Mouse (Mus musculus) heart, embryonic 14.5 days (tissue): ENCODE results near the gene Gdpd2. TPM values are rescaled to one million over a fixed set of nuclear protein-coding genes. Genes with fewer than 3 reads are reported as not detected.

Experiments
- ATAC-seq: fragments of 200-750 bp; cut with Nextera tagmentation; 2 replicates; pipeline ENCODE4 v1.8.0; 2017; ENCODE audit warnings: low read depth, moderate TSS enrichment; ENCODE audit not compliant: insufficient number of reproducible peaks, insufficient read depth, low FRiP score
- H3K27ac ChIP-seq, 2 experiments: fragments of 200-500 bp in 1 of 2; fragments of 300-500 bp in 1 of 2; sonication (generic) in 1 of 2; replicated peaks in 1 of 2; 2 replicates each; pipeline ENCODE4 v1.5.1; 2012 to 2014; ENCODE audit warnings: low read depth in 2 of 2, low read length in 2 of 2, control low read depth in 1 of 2, mild to moderate bottlenecking in 1 of 2, mixed read lengths in 1 of 2; ENCODE audit not compliant: control insufficient read depth in 1 of 2, insufficient read depth in 1 of 2
- H3K27me3 ChIP-seq: fragments of 300-500 bp; sonication (generic); 2 replicates; pipeline ENCODE4 v1.6.1; 2014; ENCODE audit warnings: mild to moderate bottlenecking, low read length, control low read depth; ENCODE audit not compliant: control insufficient read depth, insufficient read depth
- H3K36me3 ChIP-seq: fragments of 300-500 bp; sonication (generic); 2 replicates; pipeline ENCODE4 v1.6.1; 2014; ENCODE audit warnings: mild to moderate bottlenecking, control low read depth, low read length, mixed read lengths; ENCODE audit not compliant: control insufficient read depth, insufficient read depth
- H3K4me1 ChIP-seq, 2 experiments: fragments of 200-500 bp in 1 of 2; fragments of 300-500 bp in 1 of 2; sonication (generic) in 1 of 2; 2 replicates each; pipeline ENCODE4 v1.6.1; 2012 to 2014; ENCODE audit warnings: low read length in 2 of 2, control low read depth in 1 of 2, mixed read lengths in 1 of 2; ENCODE audit not compliant: control insufficient read depth in 2 of 2, insufficient read depth in 2 of 2
- H3K4me2 ChIP-seq: fragments of 300-500 bp; sonication (generic); 2 replicates; pipeline ENCODE4 v1.6.1; 2014; ENCODE audit warnings: mild to moderate bottlenecking, low read length
- H3K4me3 ChIP-seq, 2 experiments: fragments of 200-500 bp in 1 of 2; fragments of 300-500 bp in 1 of 2; sonication (generic) in 1 of 2; 2 replicates each; pipeline ENCODE4 v1.5.1; 2012 to 2014; ENCODE audit warnings: low read length in 2 of 2, mild to moderate bottlenecking in 2 of 2, control low read depth in 1 of 2, low read depth in 1 of 2, moderate library complexity in 1 of 2; ENCODE audit not compliant: control insufficient read depth in 1 of 2, insufficient read depth in 1 of 2
- H3K9ac ChIP-seq: fragments of 300-500 bp; sonication (generic); 2 replicates; pipeline ENCODE4 v1.6.1; 2014; ENCODE audit warnings: mild to moderate bottlenecking, low read length
- H3K9me3 ChIP-seq: fragments of 300-500 bp; sonication (generic); 2 replicates; pipeline ENCODE4 v1.6.1; 2016; ENCODE audit warnings: low read length, control low read depth; ENCODE audit not compliant: control insufficient read depth
- WGBS: fragments of 180-500 bp; shearing (Covaris S2); extraction: QIAGEN DNeasy Blood & Tissue Kit; methylation state at CpG from one replicate; pipeline ENCODE4 v1.1.7; 2014; 5-methylcytosine and 5-hydroxymethylcytosine counted together
- polyA plus RNA-seq: library from polyadenylated mRNA; unstranded; fragments of >200 nt; fragmentation: Nextera tagmentation; extraction: Ambion mirVana; gene quantifications from 2 replicates; pipeline ENCODE4 v1.2.1, GENCODE M21; 2014

Gdpd2 gene
- polyA plus RNA-seq, 1 experiment from 2014 or later, result 0.62 TPM

- H3K36me3 ChIP-seq, result no peaks in the 10 kb centered on the region
- no peaks in the 10 kb centered on the region for H3K27me3 ChIP-seq
- peak; percentile 84 for ATAC-seq
- peak overlapping the region; percentile 68 for H3K4me2 ChIP-seq
- H3K4me3 ChIP-seq, result peak overlapping the region; percentile 60 to 64
- WGBS, result 26% methylated on average over 38 of the region's 49 CpGs
- no peaks in the 10 kb centered on the region for H3K9me3 ChIP-seq
- H3K4me1 ChIP-seq, result no peaks in the 10 kb centered on the region; a peak in 3 of 4 replicates
- H3K27ac ChIP-seq, result peak overlapping the region; percentile 67 to 83
- peak overlapping the region; percentile 74 for H3K9ac ChIP-seq
Measured at GRCm38 (mm10) chrX:100776985-100777654, 47.4 kb downstream of the Gdpd2 start.

DNA sequence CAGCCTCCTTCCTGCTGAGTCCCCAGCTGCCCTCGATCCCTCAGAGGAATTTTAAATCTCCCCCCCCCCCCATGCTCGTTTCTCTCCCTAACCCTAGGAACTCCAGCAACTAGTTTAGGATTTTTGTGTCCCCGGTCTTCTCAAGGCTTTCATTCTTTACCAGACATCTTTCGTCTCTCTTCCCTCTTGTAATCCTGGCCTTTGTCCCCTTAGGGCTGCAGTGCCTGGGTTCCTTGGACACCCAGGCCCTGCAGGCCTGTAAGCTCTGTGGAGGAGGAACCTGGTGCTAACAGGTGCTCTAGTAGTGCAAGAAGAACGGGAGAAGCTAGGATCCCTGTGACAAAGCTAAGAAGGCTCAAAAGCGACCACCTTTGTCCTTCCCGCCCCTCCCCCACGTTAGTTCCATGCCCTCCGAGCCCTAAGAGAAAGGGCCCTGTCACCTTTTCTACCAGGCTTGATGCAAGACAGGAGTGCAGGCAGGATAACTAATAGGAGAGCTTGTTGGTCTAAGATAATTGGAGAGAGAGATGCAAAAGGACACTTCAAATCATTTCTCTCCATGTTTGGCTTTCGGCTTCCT is 48.1 kb downstream of the Gdpd2 start:
- H3K9ac ChIP-seq, result peak overlapping the region; percentile 74
- no peaks in the 10 kb centered on the region; a peak in 3 of 4 replicates for H3K4me1 ChIP-seq
- no peaks in the 10 kb centered on the region for H3K9me3 ChIP-seq
- no peaks in the 10 kb centered on the region for H3K36me3 ChIP-seq
- peak overlapping the region; percentile 67 to 83 for H3K27ac ChIP-seq
- no peaks in the 10 kb centered on the region for H3K27me3 ChIP-seq
- WGBS, result 25% methylated on average over 10 of the region's 10 CpGs
- ATAC-seq, result no peak
- H3K4me2 ChIP-seq, result peak overlapping the region; percentile 68
- peak overlapping the region; percentile 60 to 64 for H3K4me3 ChIP-seq

DNA sequence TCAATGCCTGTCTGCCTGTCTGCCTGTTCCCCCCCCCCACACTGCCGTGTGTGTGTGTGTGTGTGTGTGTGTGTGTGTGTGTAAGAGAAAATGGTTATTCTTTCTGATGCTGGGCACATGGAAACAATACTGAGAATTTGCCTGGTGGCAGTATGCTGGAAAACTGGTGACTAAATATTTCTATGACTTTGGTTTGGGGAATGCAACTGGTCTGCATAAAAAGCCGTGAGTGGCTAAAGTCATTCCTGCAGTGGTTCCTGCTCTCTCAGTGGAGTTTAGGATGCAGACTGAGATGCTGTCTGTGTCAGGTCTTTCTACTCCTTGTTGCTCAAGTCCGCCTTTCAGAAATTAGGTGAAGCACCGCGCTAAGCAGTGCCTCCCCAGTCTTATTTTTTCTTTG is 48.7 kb downstream of the Gdpd2 start:
- Histone ChIP-seq H3K36me3 (no peaks in the 10 kb centered on the region), H3K9me3 (no peaks in the 10 kb centered on the region), H3K4me1 (no peaks in the 10 kb centered on the region; a peak in 3 of 4 replicates), H3K27me3 (no peaks in the 10 kb centered on the region), H3K9ac (peak overlapping the region; percentile 74), H3K4me3 (peak overlapping the region; percentile 19 to 60; a peak in 3 of 4 replicates), H3K27ac (no peak overlapping the region), H3K4me2 (peak overlapping the region; percentile 68)
- 32% methylated on average over 5 of the region's 5 CpGs for WGBS
- ATAC-seq, result no peak

Other genes starting within 250 kb of the Gdpd2 start
- gene Igbp1, start 235.6 kb upstream of the Gdpd2 start, polyA plus RNA-seq, result 30.6 and 32.1 TPM in 2 replicates
- gene Dgat2l6, start 205.0 kb upstream of the Gdpd2 start, polyA plus RNA-seq, result not detected in 2 replicates
- gene Awat1, start 157.6 kb upstream of the Gdpd2 start, polyA plus RNA-seq, result not detected in 2 replicates
- gene P2ry4, start 135.0 kb upstream of the Gdpd2 start, polyA plus RNA-seq, result not detected in 2 replicates
- gene Arr3, start 124.4 kb upstream of the Gdpd2 start, polyA plus RNA-seq, result 0.78 and 0.82 TPM in 2 replicates
- 24.6 and 25.7 TPM in 2 replicates for gene Kif4, start 104.1 kb upstream of the Gdpd2 start, polyA plus RNA-seq
- 97.4 and 103 TPM in 2 replicates for gene Pdzd11, start 103.3 kb upstream of the Gdpd2 start, polyA plus RNA-seq
- gene Dlg3, start 37.8 kb downstream of the Gdpd2 start, polyA plus RNA-seq, result 1.9 and 2.5 TPM in 2 replicates